Mouse (Mus musculus) liver, embryonic 12.5 days (tissue): Measurements from ENCODE around the gene Cfap46. TPM values are rescaled to one million over a fixed set of nuclear protein-coding genes. Genes with fewer than 3 reads are reported as not detected.

Experiments used
- ATAC-seq: fragments of 200-750 bp; cut with Nextera tagmentation; 2 replicates; pipeline ENCODE4 v1.8.0; 2017; ENCODE audit warnings: moderate number of reproducible peaks, mild to moderate bottlenecking, moderate library complexity
- H3K27ac ChIP-seq: fragments of 300-500 bp; sonication (generic); 2 replicates; pipeline ENCODE4 v1.5.1; 2016; ENCODE audit warnings: mild to moderate bottlenecking
- H3K27me3 ChIP-seq: fragments of 300-500 bp; sonication (generic); replicated peaks from 2 replicates; pipeline ENCODE4 v1.6.1; 2016; ENCODE audit warnings: mild to moderate bottlenecking, moderate library complexity
- H3K36me3 ChIP-seq: fragments of 300-500 bp; sonication (generic); 2 replicates; pipeline ENCODE4 v1.6.1; 2016; ENCODE audit warnings: mild to moderate bottlenecking, moderate library complexity
- H3K4me1 ChIP-seq: fragments of 300-500 bp; sonication (generic); 2 replicates; pipeline ENCODE4 v1.6.1; 2016
- H3K4me2 ChIP-seq: fragments of 300-500 bp; sonication (generic); 2 replicates; pipeline ENCODE4 v1.6.1; 2016; ENCODE audit warnings: mild to moderate bottlenecking, moderate library complexity
- H3K4me3 ChIP-seq: fragments of 300-500 bp; sonication (generic); 2 replicates; pipeline ENCODE4 v1.5.1; 2016; ENCODE audit warnings: mild to moderate bottlenecking, moderate library complexity
- H3K9ac ChIP-seq: fragments of 300-500 bp; sonication (generic); 2 replicates; pipeline ENCODE4 v1.6.1; 2016; ENCODE audit warnings: mild to moderate bottlenecking, moderate library complexity
- H3K9me3 ChIP-seq: fragments of 300-500 bp; sonication (generic); replicated peaks from 2 replicates; pipeline ENCODE4 v1.6.1; 2016; ENCODE audit warnings: mild to moderate bottlenecking, moderate library complexity
- WGBS: fragments of 180-500 bp; shearing (Covaris S2); methylation state at CpG from one replicate; pipeline ENCODE4 v1.1.7; 2016; ENCODE audit not compliant: insufficient replicate concordance; 5-methylcytosine and 5-hydroxymethylcytosine counted together
- polyA plus RNA-seq: library from polyadenylated mRNA; unstranded; fragments of >200 nt; fragmentation: Nextera tagmentation; extraction: Ambion mirVana; gene quantifications from 2 replicates; pipeline ENCODE4 v1.2.1, GENCODE M21; 2016

Cfap46 gene
- polyA plus RNA-seq, 1 experiment from 2014 or later: not detected

DNA sequence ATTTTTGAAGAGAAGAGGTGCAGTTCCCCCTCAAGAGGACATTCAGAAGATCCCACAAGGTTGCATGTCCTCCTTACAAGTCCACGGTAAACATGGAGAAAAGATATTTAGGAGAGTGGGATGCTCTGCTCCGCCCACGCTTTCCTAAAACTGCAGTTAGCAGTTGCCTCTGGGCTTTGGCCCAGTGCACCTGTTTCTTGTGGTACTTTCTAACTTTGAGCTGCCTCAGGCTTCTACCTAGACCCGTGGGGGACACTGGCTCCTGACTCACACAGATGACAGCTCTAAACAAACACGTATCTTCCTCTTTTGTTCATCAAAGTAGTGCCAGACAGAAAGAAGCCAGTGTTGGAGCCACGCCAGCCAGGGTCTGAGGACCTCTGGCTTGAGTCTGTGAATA, 117.6 kb downstream of the Cfap46 start:
- no peaks in the 10 kb centered on the region for H3K9me3 ChIP-seq
- H3K36me3 ChIP-seq: no peaks in the 10 kb centered on the region
- no peaks in the 10 kb centered on the region for H3K4me1 ChIP-seq
- H3K27me3 ChIP-seq: no peaks in the 10 kb centered on the region; the same call in 1 of the 2 replicates
- no peak overlapping the region for H3K4me3 ChIP-seq
- no peak overlapping the region for H3K27ac ChIP-seq
- no peak overlapping the region for H3K9ac ChIP-seq
- 69% methylated on average over 6 of the region's 6 CpGs for WGBS
- ATAC-seq: no peak
- H3K4me2 ChIP-seq: no peak overlapping the region

DNA sequence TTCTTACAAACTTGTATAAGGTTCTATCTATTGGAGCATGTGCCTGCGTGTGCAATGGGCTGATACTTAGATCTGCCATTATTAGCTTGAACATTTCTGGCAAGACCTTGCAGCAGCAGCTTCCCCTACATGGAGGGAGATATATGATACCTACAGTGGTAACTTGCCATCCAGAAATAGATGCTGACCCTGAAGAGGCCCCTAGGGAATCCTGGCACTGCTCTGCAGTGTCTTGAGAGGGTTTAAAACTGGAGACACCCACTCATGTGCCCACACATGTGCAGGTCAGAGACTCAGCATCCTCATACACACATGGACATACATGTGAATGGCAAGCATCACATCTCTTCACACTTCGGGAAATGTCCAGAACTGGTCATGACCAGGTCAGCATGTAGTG, 119.5 kb downstream of the Cfap46 start:
- 70% methylated on average over 2 of the region's 2 CpGs for WGBS
- Histone ChIP-seq H3K4me2 (no peak overlapping the region), H3K4me3 (no peak overlapping the region), H3K4me1 (no peaks in the 10 kb centered on the region), H3K9me3 (no peaks in the 10 kb centered on the region), H3K27ac (no peak overlapping the region), H3K9ac (no peak overlapping the region), H3K27me3 (no peaks in the 10 kb centered on the region; the same call in 1 of the 2 replicates), H3K36me3 (no peaks in the 10 kb centered on the region; the same call in 1 of the 2 replicates)
- ATAC-seq: no peak

DNA sequence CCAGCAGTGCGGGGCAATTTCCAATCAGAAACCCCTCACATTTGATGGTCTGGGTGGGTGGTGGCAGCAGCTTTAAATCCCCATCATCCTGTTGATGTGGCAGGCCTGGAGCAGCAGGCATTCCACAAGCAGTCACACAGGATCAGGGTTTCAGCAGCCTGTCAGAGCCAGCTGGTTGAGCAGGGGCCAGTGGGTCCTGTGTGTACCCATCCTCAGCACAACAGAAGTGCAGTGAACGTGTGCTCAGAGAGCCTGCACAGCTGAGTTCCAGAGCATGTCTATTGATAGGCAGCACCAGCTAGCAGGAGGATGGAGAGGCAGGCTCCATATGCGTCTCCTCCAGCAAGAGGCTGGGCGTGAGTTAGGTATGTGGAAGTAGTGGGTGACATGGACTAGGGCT, 120.2 kb downstream of the Cfap46 start:
- Histone ChIP-seq H3K9ac (no peak overlapping the region), H3K27ac (no peak overlapping the region), H3K4me2 (no peak overlapping the region), H3K9me3 (no peaks in the 10 kb centered on the region), H3K27me3 (no peaks in the 10 kb centered on the region; the same call in 1 of the 2 replicates), H3K36me3 (no peaks in the 10 kb centered on the region; the same call in 1 of the 2 replicates), H3K4me1 (no peaks in the 10 kb centered on the region), H3K4me3 (no peak overlapping the region)
- ATAC-seq: no peak
- 67% methylated on average over 4 of the region's 4 CpGs for WGBS

DNA sequence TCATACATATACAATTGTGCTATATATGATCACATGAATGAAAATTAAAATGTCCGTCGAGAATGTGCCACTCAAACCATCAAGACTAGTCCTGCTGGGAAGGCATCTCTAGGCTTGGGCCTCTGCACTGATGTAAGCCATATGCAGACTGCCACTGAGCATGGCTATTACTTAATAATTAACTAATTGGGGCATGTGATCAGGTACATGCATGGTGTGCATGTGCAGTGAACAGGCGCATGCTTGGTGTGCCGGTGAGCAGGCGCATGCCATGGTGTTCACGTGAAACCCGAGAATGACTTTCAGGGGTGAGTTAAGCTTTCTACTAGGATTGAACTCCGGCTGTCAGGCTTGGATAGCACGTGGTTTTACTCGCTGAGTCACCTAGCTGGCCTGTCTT, 124.0 kb downstream of the Cfap46 start:
- no peak overlapping the region for H3K4me2 ChIP-seq
- no peak overlapping the region for H3K27ac ChIP-seq
- WGBS: 77% methylated on average over 10 of the region's 10 CpGs
- H3K36me3 ChIP-seq: no peaks in the 10 kb centered on the region; the same call in 1 of the 2 replicates
- H3K9ac ChIP-seq: no peak overlapping the region
- H3K4me3 ChIP-seq: no peak overlapping the region
- no peaks in the 10 kb centered on the region for H3K27me3 ChIP-seq
- no peaks in the 10 kb centered on the region for H3K4me1 ChIP-seq
- ATAC-seq: no peak
- H3K9me3 ChIP-seq: no peaks in the 10 kb centered on the region

DNA sequence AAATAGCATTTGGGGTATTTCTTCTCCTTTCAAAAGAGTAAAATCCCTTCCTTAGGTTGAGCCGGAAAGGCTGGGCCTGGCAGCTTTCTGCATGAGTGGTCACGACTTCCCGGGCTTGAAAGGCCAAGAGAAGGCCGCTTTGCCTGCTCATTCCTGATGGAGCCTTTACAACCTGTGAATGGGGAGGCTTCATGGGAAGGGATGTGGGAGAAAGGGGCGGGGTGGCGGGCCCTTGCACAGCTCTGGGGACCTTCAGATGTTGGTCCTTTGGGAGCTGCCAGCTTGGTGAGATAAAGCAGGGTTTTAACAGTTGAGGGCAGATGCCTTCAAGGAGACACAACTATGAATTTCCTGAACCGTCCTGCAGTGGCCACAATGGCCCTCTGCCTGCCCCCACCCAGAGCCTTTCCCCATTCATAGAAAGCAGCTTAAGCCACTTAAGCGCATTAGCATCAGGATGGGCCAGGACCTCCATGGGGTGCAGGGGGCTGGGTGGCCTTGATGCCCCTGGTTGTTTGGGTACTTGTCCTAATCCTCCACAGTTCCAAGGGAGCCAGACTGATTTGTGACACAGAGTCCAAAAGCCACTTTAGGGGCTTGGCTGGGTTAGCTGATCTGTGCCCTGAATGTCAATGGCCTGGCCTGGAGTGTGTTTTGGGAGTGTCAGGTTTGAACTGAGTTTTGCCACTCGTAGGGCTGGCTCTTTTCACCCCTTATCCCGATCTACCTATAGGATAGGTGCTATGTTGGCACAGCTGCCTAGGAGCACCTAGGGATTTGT, 126.7 kb downstream of the Cfap46 start:
- H3K36me3 ChIP-seq: no peaks in the 10 kb centered on the region; the same call in 1 of the 2 replicates
- H3K4me2 ChIP-seq: no peak overlapping the region
- WGBS: 61% methylated on average over 10 of the region's 10 CpGs
- no peak for ATAC-seq
- no peaks in the 10 kb centered on the region for H3K4me1 ChIP-seq
- no peak overlapping the region for H3K27ac ChIP-seq
- no peak overlapping the region for H3K9ac ChIP-seq
- H3K27me3 ChIP-seq: no peaks in the 10 kb centered on the region
- H3K9me3 ChIP-seq: no peaks in the 10 kb centered on the region
- H3K4me3 ChIP-seq: no peak overlapping the region

DNA sequence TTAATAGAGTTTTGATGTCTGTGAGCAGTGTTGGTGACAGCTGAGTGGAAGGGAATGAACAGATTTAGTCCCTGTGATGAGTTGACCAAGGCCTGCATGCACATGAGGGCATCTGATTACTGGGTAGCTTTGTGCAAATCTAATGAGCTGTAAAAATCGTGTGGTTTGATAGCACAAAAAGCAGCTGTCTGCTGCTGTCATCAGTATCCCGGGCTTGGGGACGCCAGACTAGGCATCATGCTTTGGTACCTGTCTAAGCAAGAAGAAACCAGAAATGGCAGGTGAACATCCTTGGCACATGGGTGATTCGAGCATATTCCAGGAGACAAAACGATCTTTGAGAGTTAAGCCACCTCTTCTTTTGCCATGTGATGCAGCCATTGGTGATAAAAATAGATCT, 127.3 kb downstream of the Cfap46 start:
- no peaks in the 10 kb centered on the region; the same call in 1 of the 2 replicates for H3K36me3 ChIP-seq
- H3K27me3 ChIP-seq: no peaks in the 10 kb centered on the region
- no peak overlapping the region for H3K27ac ChIP-seq
- ATAC-seq: no peak
- H3K4me2 ChIP-seq: no peak overlapping the region
- 64% methylated on average over 5 of the region's 5 CpGs for WGBS
- H3K4me1 ChIP-seq: no peaks in the 10 kb centered on the region
- no peak overlapping the region for H3K4me3 ChIP-seq
- H3K9me3 ChIP-seq: no peaks in the 10 kb centered on the region
- H3K9ac ChIP-seq: no peak overlapping the region

DNA sequence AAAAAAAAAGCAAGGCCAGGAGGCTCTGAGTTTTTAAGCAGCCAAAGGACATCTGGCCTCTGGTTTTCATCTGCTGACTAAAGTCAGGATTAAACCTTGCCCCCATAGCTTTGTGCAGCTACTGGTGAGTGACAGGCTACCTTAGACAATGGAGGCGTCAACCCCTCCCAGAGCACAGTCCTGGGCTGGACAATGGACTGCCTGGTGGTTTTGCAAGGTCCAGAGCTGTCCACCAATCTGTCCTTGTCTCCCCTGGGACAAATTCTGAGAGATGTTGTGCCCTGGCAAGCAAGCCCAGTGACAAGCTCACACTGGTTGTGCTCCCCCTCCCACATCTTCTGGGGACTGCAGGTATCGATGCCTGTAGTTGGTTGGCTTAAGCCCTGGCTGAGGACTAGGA, 132.1 kb downstream of the Cfap46 start:
- 69% methylated on average over 2 of the region's 2 CpGs for WGBS
- no peak for ATAC-seq
- Histone ChIP-seq H3K4me3 (no peak overlapping the region), H3K9me3 (no peaks in the 10 kb centered on the region), H3K27me3 (no peaks in the 10 kb centered on the region), H3K9ac (no peak overlapping the region), H3K36me3 (no peaks in the 10 kb centered on the region), H3K27ac (no peak overlapping the region), H3K4me1 (no peaks in the 10 kb centered on the region), H3K4me2 (no peak overlapping the region)

Other genes starting within 250 kb of the Cfap46 start
- gene Nkx6-2, start 101.0 kb downstream of the Cfap46 start, polyA plus RNA-seq: 0.43 TPM in 1 of 2 replicates, not detected in the other
- gene Adgra1, start 150.4 kb upstream of the Cfap46 start, polyA plus RNA-seq: 0.20 and 0.28 TPM in 2 replicates
- gene Kndc1, start 210.9 kb upstream of the Cfap46 start, polyA plus RNA-seq: 0.05 TPM in 1 of 2 replicates, not detected in the other